Mouse (Mus musculus) brain, embryonic 14.5 days (tissue): Measurements from ENCODE around the gene Gsn. TPM values are rescaled to one million over a fixed set of nuclear protein-coding genes. Genes with fewer than 3 reads are reported as not detected.

ENCODE experiments used
- DNase-seq: peaks from one replicate; pipeline ENCODE4 v3.0.0-alpha.2; 2011; ENCODE audit warnings: low read depth
- CTCF ChIP-seq: fragments of 200-500 bp; IDR thresholded peaks from 2 replicates; pipeline ENCODE4 v1.5.1; 2012; ENCODE audit warnings: inconsistent platforms, mild to moderate bottlenecking, moderate library complexity, borderline replicate concordance; ENCODE audit not compliant: insufficient read depth, insufficient read length; ENCODE audit errors: extremely low read depth
- POLR2A ChIP-seq: fragments of 200-500 bp; IDR thresholded peaks from 2 replicates; pipeline ENCODE4 v1.6.1; 2012; ENCODE audit warnings: mild to moderate bottlenecking, inconsistent platforms, borderline replicate concordance; ENCODE audit not compliant: poor library complexity, insufficient read depth, insufficient read length, severe bottlenecking; ENCODE audit errors: extremely low read depth
- polyA plus RNA-seq: library from polyadenylated mRNA; depleted of rRNA; stranded (reverse); fragments of >200 nt; gene quantifications from 2 replicates; pipeline ENCODE4 v1.2.3, GENCODE M21; 2012

Gene Gsn
- polyA plus RNA-seq, 1 experiment: 26.6 TPM

DNA sequence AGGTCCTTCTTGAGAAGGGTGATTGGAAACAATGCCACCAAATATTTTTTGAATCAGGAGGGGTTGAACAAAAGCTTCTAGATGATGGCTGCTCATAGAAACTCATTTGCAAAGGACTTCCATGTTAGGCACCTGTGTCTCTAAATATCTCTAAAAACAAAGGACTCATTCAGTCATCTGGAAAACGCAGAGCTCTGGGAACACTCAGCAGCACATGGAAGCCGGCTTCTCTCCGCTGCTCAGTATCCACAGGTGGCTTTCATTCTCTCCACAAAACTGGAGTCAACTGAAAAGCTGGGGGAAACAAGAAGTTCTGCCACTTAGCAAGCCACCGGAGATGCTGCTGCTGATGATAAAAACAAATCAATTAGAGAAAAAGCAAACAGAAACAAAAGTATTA lies 28.0 kb upstream of the Gsn start:
- TF ChIP-seq POLR2A (no peak), CTCF (no peak)

DNA sequence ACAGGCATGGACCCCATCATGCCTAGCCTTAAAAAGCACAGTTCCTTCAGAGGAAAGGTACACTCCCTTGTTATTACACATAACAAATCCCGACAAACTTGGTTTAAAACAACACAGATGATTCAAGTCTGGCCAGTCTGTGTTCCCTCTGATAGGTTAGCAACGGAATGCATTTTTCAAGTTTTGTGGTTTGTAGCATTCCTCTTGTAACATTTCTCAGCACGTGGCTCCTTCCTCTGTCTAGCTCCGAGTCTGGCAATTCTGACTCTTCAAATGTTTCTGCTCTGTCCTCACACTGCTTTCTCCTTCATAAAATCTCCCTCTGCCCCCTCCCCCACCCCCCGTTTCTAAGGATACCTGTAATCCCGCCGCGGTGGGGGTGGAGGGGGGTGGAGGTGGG lies 26.0 kb upstream of the Gsn start:
- no peak for DNase-seq
- no peak for TF ChIP-seq CTCF
- TF ChIP-seq POLR2A: no peak

More for the DNA sequence above, 28.0 kb upstream of the Gsn start:
- DNase-seq: no peak

DNA sequence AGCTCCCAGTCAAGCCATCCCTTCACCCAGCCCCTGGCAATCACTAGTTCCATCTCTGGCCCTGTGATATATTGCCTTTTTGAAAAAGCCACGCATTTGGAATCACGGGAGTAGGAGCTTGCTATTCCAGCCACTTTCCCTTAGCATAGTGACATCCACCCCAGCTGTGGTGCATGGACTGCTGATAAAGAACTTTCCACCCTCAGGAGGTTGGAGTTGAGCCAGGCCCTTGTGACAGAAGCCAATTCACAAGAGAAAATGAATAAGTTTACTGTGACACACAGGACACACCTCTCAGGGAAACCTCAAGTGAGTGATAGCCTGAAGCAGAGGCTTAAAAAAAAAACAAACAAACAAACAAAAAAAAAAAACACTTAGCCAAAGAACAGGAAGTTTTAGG lies 24.3 kb upstream of the Gsn start:
- no peak for DNase-seq
- no peak for TF ChIP-seq CTCF
- TF ChIP-seq POLR2A: no peak

- no peak for DNase-seq
- no peak for TF ChIP-seq CTCF
- TF ChIP-seq POLR2A: no peak
These were observed 23.4 kb upstream of the Gsn start for GRCm38 (mm10) chr2:35232595-35233445.

- TF ChIP-seq CTCF (no peak), POLR2A (no peak)
- DNase-seq: no peak
These were observed 22.3 kb upstream of the Gsn start for GRCm38 (mm10) chr2:35233898-35234297.

- TF ChIP-seq POLR2A (no peak), CTCF (no peak)
- no peak for DNase-seq
These were observed 21.2 kb upstream of the Gsn start for GRCm38 (mm10) chr2:35235021-35235420.

DNA sequence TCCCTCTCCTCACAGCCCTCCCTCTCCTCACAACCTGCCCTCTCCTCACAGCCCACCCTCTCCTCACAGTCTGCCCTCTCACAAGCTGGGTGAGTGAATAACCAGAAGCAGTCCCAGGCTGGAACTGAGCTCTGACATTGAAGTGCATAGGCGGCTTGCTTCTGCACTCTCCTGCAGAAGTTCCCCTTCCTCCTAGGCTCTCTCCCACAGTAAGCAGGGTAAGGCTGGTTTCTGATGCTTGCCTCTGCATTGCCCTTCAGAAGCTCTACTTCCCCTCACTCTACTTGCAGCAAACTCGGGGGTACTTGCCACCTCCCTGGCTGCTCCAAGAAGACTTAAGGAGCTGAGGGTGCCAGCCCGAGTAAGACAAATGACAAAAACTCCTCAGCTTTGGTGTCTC lies 11.9 kb upstream of the Gsn start:
- DNase-seq: no peak
- TF ChIP-seq POLR2A (no peak), CTCF (no peak)

GRCm38 (mm10) chr2:35247763-35248162 lies 8.4 kb upstream of the Gsn start:
- no peak for TF ChIP-seq POLR2A
- TF ChIP-seq CTCF: no peak
- no peak for DNase-seq

DNA sequence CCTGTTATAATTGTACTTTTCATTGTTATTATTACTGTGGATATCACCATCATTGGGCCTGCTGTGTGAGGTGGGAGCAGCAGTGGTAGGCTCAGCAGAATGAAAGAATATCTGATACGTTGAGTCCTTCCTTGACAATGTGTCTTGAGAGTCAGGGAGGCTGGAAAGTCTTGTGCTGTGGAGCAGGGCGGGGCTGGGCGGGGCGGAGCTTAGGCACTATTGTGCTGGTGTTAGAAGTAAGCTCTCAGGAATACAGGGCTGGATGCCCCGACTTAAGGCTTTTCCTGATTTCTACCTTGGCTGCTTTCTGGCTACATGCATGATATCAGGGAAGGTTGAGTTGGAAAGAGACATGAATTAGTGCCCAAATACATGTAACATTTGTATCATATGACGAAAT lies 3.4 kb upstream of the Gsn start:
- TF ChIP-seq CTCF: no peak
- TF ChIP-seq POLR2A: no peak
- DNase-seq: no peak

- TF ChIP-seq POLR2A: no peak
- TF ChIP-seq CTCF: no peak
- DNase-seq: no peak
These were observed 2.4 kb upstream of the Gsn start for GRCm38 (mm10) chr2:35253751-35254150.

DNA sequence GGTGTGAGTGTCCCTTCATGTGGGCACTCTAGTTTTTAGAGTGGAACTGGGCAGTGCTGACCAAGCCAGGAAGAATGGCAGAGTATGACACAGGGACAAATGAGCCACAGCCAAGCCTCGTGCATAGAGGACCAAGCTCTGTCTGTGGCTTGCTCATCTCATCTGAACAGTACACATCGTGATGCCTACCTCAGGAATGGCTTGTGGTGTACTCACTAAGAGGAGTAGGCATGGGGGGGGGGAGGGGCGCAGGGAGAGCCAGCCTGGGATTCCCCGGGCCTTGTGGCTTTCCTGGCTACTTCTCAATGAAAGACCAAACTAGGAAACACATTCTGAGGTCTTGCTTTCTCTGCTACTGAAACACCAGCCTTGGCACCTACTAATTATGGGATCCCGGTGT lies 1.2 kb upstream of the Gsn start:
- DNase-seq: no peak
- TF ChIP-seq CTCF (no peak), POLR2A (no peak)

DNA sequence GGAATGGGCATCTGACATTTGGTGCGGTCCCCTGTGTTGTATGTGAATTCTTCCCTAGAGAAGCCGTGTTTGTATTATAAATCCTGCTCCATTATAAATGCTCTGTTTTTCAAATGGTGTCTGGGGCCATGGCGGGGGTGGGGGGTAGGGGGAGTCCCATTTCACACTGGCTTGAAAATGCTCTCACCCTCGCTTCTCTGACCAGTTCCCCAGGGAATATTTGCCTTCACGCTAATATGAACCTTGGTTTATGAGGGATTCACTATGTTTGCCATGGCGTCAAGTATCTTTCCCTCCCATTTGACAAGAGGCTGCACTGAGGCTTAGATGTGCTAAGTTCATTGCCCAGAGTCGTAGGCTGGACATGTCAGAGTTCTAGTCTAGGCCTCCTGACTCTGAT lies 718 bp upstream of the Gsn start:
- DNase-seq: no peak
- TF ChIP-seq CTCF (no peak), POLR2A (no peak)

GRCm38 (mm10) chr2:35256932-35257331 lies 752 bp downstream of the Gsn start:
- TF ChIP-seq CTCF: no peak

GRCm38 (mm10) chr2:35257886-35258285 lies 1.7 kb downstream of the Gsn start:
- no peak for TF ChIP-seq POLR2A
- TF ChIP-seq CTCF: no peak
- DNase-seq: no peak

More at GRCm38 (mm10) chr2:35256932-35257331, 752 bp downstream of the Gsn start:
- DNase-seq: no peak
